Mouse (Mus musculus) kidney, embryonic 15.5 days (tissue): ENCODE data around the gene Foxn3. TPM values are rescaled to one million over a fixed set of nuclear protein-coding genes. Genes with fewer than 3 reads are reported as not detected.

Experiments used
- ATAC-seq: fragments of 200-750 bp; cut with Nextera tagmentation; replicated peaks from 2 replicates; pipeline ENCODE4 v1.8.0; 2017; ENCODE audit warnings: moderate TSS enrichment; ENCODE audit not compliant: low FRiP score
- H3K27ac ChIP-seq: fragments of 300-500 bp; sonication (generic); 2 replicates; pipeline ENCODE4 v1.5.1; 2015; ENCODE audit warnings: mild to moderate bottlenecking, inconsistent platforms
- H3K27me3 ChIP-seq: fragments of 300-500 bp; sonication (generic); 2 replicates; pipeline ENCODE4 v1.6.1; 2015; ENCODE audit warnings: inconsistent platforms
- H3K36me3 ChIP-seq: fragments of 300-500 bp; sonication (generic); 2 replicates; pipeline ENCODE4 v1.6.1; 2015; ENCODE audit warnings: inconsistent platforms
- H3K4me1 ChIP-seq: fragments of 300-500 bp; sonication (generic); 2 replicates; pipeline ENCODE4 v1.6.1; 2015; ENCODE audit warnings: inconsistent platforms
- H3K4me2 ChIP-seq: fragments of 300-500 bp; sonication (generic); 2 replicates; pipeline ENCODE4 v1.6.1; 2015; ENCODE audit warnings: moderate library complexity, mild to moderate bottlenecking, inconsistent platforms
- H3K4me3 ChIP-seq: fragments of 300-500 bp; sonication (generic); replicated peaks from 2 replicates; pipeline ENCODE4 v1.5.1; 2015; ENCODE audit warnings: mild to moderate bottlenecking, inconsistent platforms
- H3K9ac ChIP-seq: fragments of 300-500 bp; sonication (generic); 2 replicates; pipeline ENCODE4 v1.6.1; 2015; ENCODE audit warnings: mild to moderate bottlenecking, inconsistent platforms
- H3K9me3 ChIP-seq: fragments of 300-500 bp; sonication (generic); replicated peaks from 2 replicates; pipeline ENCODE4 v1.6.1; 2016; ENCODE audit warnings: inconsistent platforms
- WGBS: fragments of 180-500 bp; shearing (Covaris S2); methylation state at CpG from one replicate; pipeline ENCODE4 v1.1.7; 2015; ENCODE audit warnings: mixed read lengths; 5-methylcytosine and 5-hydroxymethylcytosine counted together
- polyA plus RNA-seq: library from polyadenylated mRNA; unstranded; fragments of >200 nt; fragmentation: Nextera tagmentation; extraction: Ambion mirVana; gene quantifications from 2 replicates; pipeline ENCODE4 v1.2.1, GENCODE M21; 2015

Gene Foxn3
- polyA plus RNA-seq, 1 experiment from 2014 or later: 65.7 TPM

DNA sequence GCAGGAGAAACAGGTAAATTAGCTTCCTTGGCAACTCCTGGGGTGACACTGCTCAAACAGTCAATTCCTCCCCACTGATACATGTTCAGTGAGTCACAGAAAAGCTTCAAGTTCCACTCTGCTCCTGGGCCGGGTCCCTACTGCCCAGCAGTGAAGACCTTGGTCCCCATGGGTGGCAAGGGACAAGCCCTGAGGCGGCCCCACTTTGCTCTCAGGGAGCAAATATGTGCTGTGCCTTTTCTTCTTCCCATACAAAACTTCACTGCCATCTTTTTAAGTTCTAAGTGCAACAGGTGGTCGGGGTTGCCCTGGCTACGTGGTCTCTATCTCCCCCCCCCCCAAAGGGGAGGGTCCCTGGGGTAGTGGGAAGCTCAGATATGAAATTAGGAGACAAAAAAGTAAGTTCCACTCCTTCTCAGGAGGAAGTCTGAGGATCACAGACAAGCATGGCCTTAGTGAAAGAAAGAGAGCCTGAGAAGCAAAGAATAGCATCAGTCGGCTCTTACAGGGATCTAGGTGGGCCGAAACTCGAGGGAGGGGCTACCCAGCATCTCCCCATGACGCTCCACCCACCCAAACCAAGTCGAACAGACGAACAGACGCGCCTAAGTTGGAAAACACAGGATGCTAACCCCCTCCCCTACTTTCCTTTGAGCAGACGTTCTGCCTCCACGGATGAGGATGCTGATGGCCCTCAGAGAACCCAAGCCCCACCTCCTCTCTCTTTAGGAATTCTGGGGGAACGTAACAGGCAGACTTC lies 342.1 kb downstream of the Foxn3 start:
- Histone ChIP-seq H3K9ac (no peak overlapping the region), H3K9me3 (no peaks in the 10 kb centered on the region), H3K36me3 (no peaks in the 10 kb centered on the region), H3K4me1 (peaks cover 16% of the 10 kb centered on the region), H3K4me3 (no peak overlapping the region), H3K27me3 (no peaks in the 10 kb centered on the region), H3K27ac (no peak overlapping the region), H3K4me2 (no peak overlapping the region)
- 72% methylated on average over 15 of the region's 15 CpGs for WGBS
- no peak for ATAC-seq

- 45% methylated on average over 8 of the region's 8 CpGs for WGBS
- H3K27me3 ChIP-seq: no peaks in the 10 kb centered on the region
- H3K4me3 ChIP-seq: no peak overlapping the region
- H3K4me2 ChIP-seq: no peak overlapping the region
- no peaks in the 10 kb centered on the region for H3K9me3 ChIP-seq
- no peaks in the 10 kb centered on the region for H3K36me3 ChIP-seq
- H3K27ac ChIP-seq: no peak overlapping the region
- H3K9ac ChIP-seq: no peak overlapping the region
- H3K4me1 ChIP-seq: peaks cover 24% of the 10 kb centered on the region
- ATAC-seq: no peak
These were observed 343.0 kb downstream of the Foxn3 start for GRCm38 (mm10) chr12:99220333-99220732.

- H3K4me1 ChIP-seq: peaks cover 29% of the 10 kb centered on the region
- 81% methylated on average over 5 of the region's 5 CpGs for WGBS
- no peak overlapping the region for H3K9ac ChIP-seq
- H3K27me3 ChIP-seq: no peaks in the 10 kb centered on the region
- H3K36me3 ChIP-seq: no peaks in the 10 kb centered on the region
- H3K4me2 ChIP-seq: no peak overlapping the region
- H3K9me3 ChIP-seq: no peaks in the 10 kb centered on the region
- no peak overlapping the region for H3K27ac ChIP-seq
- no peak for ATAC-seq
- H3K4me3 ChIP-seq: no peak overlapping the region
These were observed 343.6 kb downstream of the Foxn3 start for GRCm38 (mm10) chr12:99219812-99220211.

- Histone ChIP-seq H3K9ac (no peak overlapping the region), H3K4me1 (peaks cover 29% of the 10 kb centered on the region), H3K9me3 (no peaks in the 10 kb centered on the region), H3K36me3 (0 out of 2 replicates have a peak, but pooled peaks cover under 1% of the 10 kb centered on the region), H3K4me3 (no peak overlapping the region), H3K27ac (no peak overlapping the region), H3K4me2 (no peak overlapping the region), H3K27me3 (no peaks in the 10 kb centered on the region)
- no peak for ATAC-seq
- WGBS: 80% methylated on average over 7 of the region's 7 CpGs
These were observed 346.2 kb downstream of the Foxn3 start for GRCm38 (mm10) chr12:99217145-99217698.

DNA sequence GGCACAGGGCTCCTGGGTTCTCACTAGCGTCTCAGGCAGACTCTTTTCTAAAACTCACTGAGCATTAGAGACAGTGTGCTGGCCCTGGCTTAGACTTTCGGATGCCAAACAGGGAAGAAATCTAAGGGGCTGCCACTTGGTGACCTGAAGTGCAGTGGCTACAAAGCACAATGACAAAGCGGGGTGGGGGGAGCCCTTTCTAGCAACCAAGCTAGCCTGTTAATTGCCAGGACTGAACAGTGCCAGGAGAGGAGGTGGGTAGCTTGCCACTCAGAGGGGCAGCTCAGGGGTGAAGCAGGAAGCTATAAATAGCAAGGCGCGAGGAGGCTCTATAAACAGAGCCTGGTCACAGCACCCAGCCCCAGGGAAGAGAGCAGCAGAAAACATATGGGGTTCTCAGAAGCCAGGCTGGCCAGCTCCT lies 347.0 kb downstream of the Foxn3 start:
- WGBS: 47% methylated on average over 5 of the region's 5 CpGs
- Histone ChIP-seq H3K36me3 (0 out of 2 replicates have a peak, but pooled peaks cover 3% of the 10 kb centered on the region), H3K4me2 (no peak overlapping the region), H3K4me1 (peaks cover 29% of the 10 kb centered on the region), H3K27me3 (no peaks in the 10 kb centered on the region), H3K27ac (peak overlapping the region; percentile 37; the same call in 1 of the 2 replicates), H3K4me3 (no peak overlapping the region), H3K9me3 (no peaks in the 10 kb centered on the region), H3K9ac (no peak overlapping the region)
- ATAC-seq: no peak

GRCm38 (mm10) chr12:99215521-99216255 lies 347.7 kb downstream of the Foxn3 start:
- no peak overlapping the region for H3K9ac ChIP-seq
- 48% methylated on average over 11 of the region's 11 CpGs for WGBS
- ATAC-seq: peak; percentile 61; the same call in 1 of the 2 replicates
- H3K4me2 ChIP-seq: no peak overlapping the region
- no peaks in the 10 kb centered on the region for H3K9me3 ChIP-seq
- H3K36me3 ChIP-seq: 0 out of 2 replicates have a peak, but pooled peaks cover 3% of the 10 kb centered on the region
- no peak overlapping the region for H3K4me3 ChIP-seq
- H3K4me1 ChIP-seq: peaks cover 29% of the 10 kb centered on the region
- peak overlapping the region; percentile 37; the same call in 1 of the 2 replicates for H3K27ac ChIP-seq
- H3K27me3 ChIP-seq: no peaks in the 10 kb centered on the region

GRCm38 (mm10) chr12:99214098-99214497 lies 349.3 kb downstream of the Foxn3 start:
- H3K27me3 ChIP-seq: no peaks in the 10 kb centered on the region
- peaks cover 27% of the 10 kb centered on the region for H3K4me1 ChIP-seq
- WGBS: 70% methylated on average over 5 of the region's 5 CpGs
- H3K4me3 ChIP-seq: no peak overlapping the region
- no peaks in the 10 kb centered on the region for H3K9me3 ChIP-seq
- no peak overlapping the region for H3K27ac ChIP-seq
- no peak overlapping the region for H3K4me2 ChIP-seq
- no peak for ATAC-seq
- peaks cover 5% of the 10 kb centered on the region; the same call in 1 of the 2 replicates for H3K36me3 ChIP-seq
- no peak overlapping the region for H3K9ac ChIP-seq

DNA sequence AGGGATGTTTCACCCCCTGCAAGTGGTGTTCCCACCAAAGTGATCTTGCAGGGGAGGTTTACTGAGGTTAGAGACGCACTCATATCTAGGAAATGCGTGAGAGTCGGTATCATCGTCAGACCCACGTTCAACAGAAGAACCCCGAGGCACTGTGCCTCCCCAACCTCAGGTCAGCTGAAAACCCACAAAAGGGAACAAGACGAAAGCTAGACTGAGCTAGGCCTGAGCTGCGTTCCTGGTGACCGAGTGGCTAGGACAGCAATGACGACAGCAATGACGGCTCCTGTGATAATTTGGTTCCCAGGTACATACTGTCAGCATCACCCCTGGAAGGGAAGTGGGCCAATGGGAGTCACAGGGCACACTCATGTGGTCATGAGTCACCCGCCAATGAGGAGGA lies 350.2 kb downstream of the Foxn3 start:
- no peak for ATAC-seq
- H3K4me1 ChIP-seq: peaks cover 27% of the 10 kb centered on the region
- H3K4me2 ChIP-seq: no peak overlapping the region
- H3K9me3 ChIP-seq: no peaks in the 10 kb centered on the region
- H3K4me3 ChIP-seq: no peak overlapping the region
- no peak overlapping the region for H3K27ac ChIP-seq
- peaks cover 8% of the 10 kb centered on the region; the same call in 1 of the 2 replicates for H3K36me3 ChIP-seq
- H3K27me3 ChIP-seq: no peaks in the 10 kb centered on the region
- 88% methylated on average over 12 of the region's 12 CpGs for WGBS
- no peak overlapping the region for H3K9ac ChIP-seq

GRCm38 (mm10) chr12:99209801-99210200 lies 353.6 kb downstream of the Foxn3 start:
- 87% methylated on average over 8 of the region's 8 CpGs for WGBS
- H3K4me3 ChIP-seq: no peak overlapping the region
- H3K9me3 ChIP-seq: no peaks in the 10 kb centered on the region
- no peak for ATAC-seq
- H3K27ac ChIP-seq: no peak overlapping the region
- peaks cover 8% of the 10 kb centered on the region; the same call in 1 of the 2 replicates for H3K36me3 ChIP-seq
- H3K27me3 ChIP-seq: no peaks in the 10 kb centered on the region
- no peak overlapping the region for H3K9ac ChIP-seq
- no peaks in the 10 kb centered on the region for H3K4me1 ChIP-seq
- no peak overlapping the region for H3K4me2 ChIP-seq

GRCm38 (mm10) chr12:99208251-99208650 lies 355.1 kb downstream of the Foxn3 start:
- Histone ChIP-seq H3K4me3 (no peak overlapping the region), H3K27ac (no peak overlapping the region), H3K9me3 (no peaks in the 10 kb centered on the region), H3K36me3 (peaks cover 8% of the 10 kb centered on the region; the same call in 1 of the 2 replicates), H3K9ac (no peak overlapping the region), H3K4me1 (no peaks in the 10 kb centered on the region), H3K27me3 (no peaks in the 10 kb centered on the region), H3K4me2 (no peak overlapping the region)
- no peak for ATAC-seq
- WGBS: 86% methylated on average over 9 of the region's 9 CpGs

DNA sequence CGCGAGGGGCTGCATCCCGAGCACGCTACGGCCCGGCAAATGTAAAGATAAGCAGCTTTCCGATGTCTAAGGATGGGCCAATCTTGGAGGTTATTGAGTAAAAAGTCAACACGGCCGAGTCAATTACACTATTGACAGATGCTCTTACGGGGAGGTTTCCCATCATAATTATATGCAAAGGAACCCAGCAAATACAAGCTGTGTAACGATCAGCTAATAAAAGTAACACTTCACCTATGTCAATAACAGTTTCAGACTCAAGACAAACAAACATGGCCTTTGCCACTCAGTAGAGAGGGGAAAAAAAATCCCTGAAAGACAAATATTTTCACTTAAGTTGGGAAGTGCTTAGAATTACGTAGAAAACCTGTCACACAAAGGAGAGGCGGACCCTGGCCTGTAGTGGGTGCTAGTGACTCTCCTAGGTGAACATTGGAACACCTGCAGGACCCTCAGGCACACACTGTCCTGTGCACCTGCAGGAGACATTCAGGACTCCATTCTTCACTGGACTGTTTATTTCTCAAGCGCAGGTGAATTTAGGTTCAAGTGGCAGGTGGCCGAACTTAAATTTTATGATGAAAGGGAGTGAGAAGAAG lies 356.3 kb downstream of the Foxn3 start:
- Histone ChIP-seq H3K4me3 (no peak overlapping the region), H3K4me2 (no peak overlapping the region), H3K4me1 (no peaks in the 10 kb centered on the region), H3K36me3 (peaks cover 6% of the 10 kb centered on the region; the same call in 1 of the 2 replicates), H3K9ac (no peak overlapping the region), H3K27me3 (no peaks in the 10 kb centered on the region), H3K27ac (no peak overlapping the region), H3K9me3 (no peaks in the 10 kb centered on the region)
- ATAC-seq: no peak
- 85% methylated on average over 15 of the region's 15 CpGs for WGBS
